Mouse (Mus musculus) bone marrow macrophage, adult 2 months (primary cell): ENCODE measurements at regions not wholly inside any gene's neighbourhood (a gene's known extent, or its start where the extent isn't known, plus 50 kb on each side); places are given as distances from the start of the nearest gene placed in this dataset.

Experiments
- CTCF ChIP-seq: IDR thresholded peaks from 2 replicates; pipeline ENCODE4 v1.5.1; 2012; ENCODE audit warnings: low read depth, mild to moderate bottlenecking, low read length, moderate library complexity
- POLR2A ChIP-seq: IDR thresholded peaks from 2 replicates; pipeline ENCODE4 v1.6.1; 2012; ENCODE audit warnings: mild to moderate bottlenecking, low read depth, low read length, borderline replicate concordance

- TF ChIP-seq CTCF (no peak), POLR2A (no peak)
These were observed 66.5 kb upstream of the 4930432M17Rik start for GRCm38 (mm10) chr3:121604081-121604480.
